Comparison of ENCODE assay signal across 8 mouse cellular contexts in genomic region chr6:115994877-115995520, GRCm38 (mm10). TPM values are rescaled to one million over a fixed set of nuclear protein-coding genes. Genes with fewer than 3 reads are reported as not detected.
A peak's percentile ranks its signal among the peaks of the same experiment; 100 is the strongest.
DNase-seq lines count a peak whose midpoint lies in the region; ATAC-seq and TF ChIP-seq lines count a peak whose summit lies in the region.

Gene Plxnd1 (minus strand): TSS chr6:115995005.

- H3K4me1 ChIP-seq in hindbrain, embryonic 11.5 days (replicated peaks; ENCODE audit: control insufficient read depth, insufficient read depth, low read length), result peaks cover 21% of the 10 kb centered on the region
- peaks cover 13% of the 10 kb centered on the region for H3K4me1 ChIP-seq in lung, postnatal 0 days (ENCODE audit: insufficient read depth, low read depth, low read length)

- peaks cover 31% of the 10 kb centered on the region for H3K27me3 ChIP-seq in hindbrain, embryonic 11.5 days (ENCODE audit: control insufficient read depth, insufficient read depth, low read length)
- H3K27me3 ChIP-seq in lung, postnatal 0 days (replicated peaks; ENCODE audit: insufficient read depth, low read length), result no peaks in the 10 kb centered on the region

- 0 out of 2 replicates have a peak within 1 kb of the TSS, but pooled peaks have one; percentile 17 for H3K27ac ChIP-seq in hindbrain, embryonic 11.5 days (ENCODE audit: low read depth, low read length)
- peak within 1 kb of the TSS; percentile 92 for H3K27ac ChIP-seq in lung, postnatal 0 days (ENCODE audit: low read length)

- peak; percentile 76 for ATAC-seq in hindbrain, embryonic 11.5 days (ENCODE audit: low FRiP score)
- peak; percentile 87 for ATAC-seq in lung, postnatal 0 days

- WGBS in hindbrain, embryonic 11.5 days, result 0% methylated on average over 19 of the region's 51 CpGs
- WGBS in lung, postnatal 0 days, result under 1% methylated on average over 27 of the region's 51 CpGs

- peak; percentile 96 for DNase-seq in NIH3T3 (ENCODE audit: low read depth)
- DNase-seq in cerebellum, postnatal 10 days, result peak; percentile 84 to 91
- DNase-seq in frontal cortex, postnatal 10 days (ENCODE audit: low spot score in 2 of 2), result peak; percentile 72 to 86
- peak; percentile 89 for DNase-seq in hindbrain, embryonic 11.5 days (ENCODE audit: low spot score)
- peak; percentile 85 for DNase-seq in layer of hippocampus, adult 9-11 months
- peak; percentile 94 for DNase-seq in lung, postnatal 0 days (ENCODE audit: low spot score)
- peak; percentile 91 for DNase-seq in ovary, postnatal 10 days (ENCODE audit: low spot score)
- peak; percentile 90 for DNase-seq in thymus, postnatal 0 days (ENCODE audit: low spot score)

- H3K9ac ChIP-seq in hindbrain, embryonic 11.5 days (ENCODE audit: low read depth, low read length), result peak within 1 kb of the TSS; percentile 40
- peak within 1 kb of the TSS; percentile 58 for H3K9ac ChIP-seq in lung, postnatal 0 days (replicated peaks; ENCODE audit: low read depth)

- H3K4me3 ChIP-seq in hindbrain, embryonic 11.5 days (ENCODE audit: low read depth, low read length), result peak within 1 kb of the TSS; percentile 46
- peak within 1 kb of the TSS; percentile 76 for H3K4me3 ChIP-seq in lung, postnatal 0 days (ENCODE audit: low read depth, low read length)

- no peaks in the 10 kb centered on the region for H3K9me3 ChIP-seq in hindbrain, embryonic 11.5 days (ENCODE audit: control insufficient read depth, low read length)
- H3K9me3 ChIP-seq in lung, postnatal 0 days (ENCODE audit: low read length), result no peaks in the 10 kb centered on the region

- H3K36me3 ChIP-seq in hindbrain, embryonic 11.5 days (ENCODE audit: control insufficient read depth, insufficient read depth, low read length), result no peaks in the 10 kb centered on the region
- no peaks in the 10 kb centered on the region for H3K36me3 ChIP-seq in lung, postnatal 0 days (ENCODE audit: insufficient read depth, low read length)

- no peak for TF ChIP-seq CTCF in lung, postnatal 0 days (IDR thresholded peaks at IDR 0.05)

- H3K4me2 ChIP-seq in hindbrain, embryonic 11.5 days (replicated peaks; ENCODE audit: low read depth, low read length), result peak within 1 kb of the TSS; percentile 84
- peak within 1 kb of the TSS; percentile 74 for H3K4me2 ChIP-seq in lung, postnatal 0 days (replicated peaks; ENCODE audit: low read depth, low read length)

- TF ChIP-seq EP300 in lung, postnatal 0 days (IDR thresholded peaks at IDR 0.05), result no peak

RNA-seq across cellular contexts. Expression of gene Plxnd1, which starts in this region (rescaled TPM):
- polyA plus RNA-seq in hindbrain, embryonic 11.5 days (2014; fragmentation: Nextera tagmentation; extraction: Ambion mirVana), result 17.5 and 18.8 TPM in 2 replicates
- polyA plus RNA-seq in lung, postnatal 0 days (2015; fragmentation: Nextera tagmentation; extraction: Ambion mirVana), result 26.9 and 33.4 TPM in 2 replicates
- 45.4 and 47.4 TPM in 2 replicates for polyA plus RNA-seq in thymus, postnatal 0 days (2015; fragmentation: Nextera tagmentation; extraction: Ambion mirVana)

Comparison
In these comparisons a context has a peak if more than half of its experiments do, and no peak if none do; other contexts are left out.
1. Peak in every context shown above with its lines: DNase-seq, ATAC-seq, H3K4me3 ChIP-seq and H3K27ac ChIP-seq.